Mouse (Mus musculus) lung, embryonic 16.5 days (tissue): ENCODE data around the gene Ccdc13. TPM values are rescaled to one million over a fixed set of nuclear protein-coding genes. Genes with fewer than 3 reads are reported as not detected.
A peak's percentile ranks its signal among the peaks of the same experiment; 100 is the strongest.

Source experiments
- ATAC-seq: fragments of 200-750 bp; cut with Nextera tagmentation; 2 replicates; pipeline ENCODE4 v1.8.0; 2017; ENCODE audit warnings: low read depth, mild to moderate bottlenecking, moderate library complexity
- H3K27ac ChIP-seq: fragments of 300-500 bp; sonication (generic); 2 replicates; pipeline ENCODE4 v1.5.1; 2014; ENCODE audit warnings: mild to moderate bottlenecking, control low read depth, low read length
- H3K27me3 ChIP-seq: fragments of 300-500 bp; sonication (generic); 2 replicates; pipeline ENCODE4 v1.6.1; 2014; ENCODE audit warnings: low read depth, low read length, mixed read lengths; ENCODE audit not compliant: control insufficient read depth, insufficient read depth
- H3K36me3 ChIP-seq: fragments of 300-500 bp; sonication (generic); 2 replicates; pipeline ENCODE4 v1.6.1; 2014; ENCODE audit warnings: low read length; ENCODE audit not compliant: control insufficient read depth, insufficient read depth
- H3K4me1 ChIP-seq: fragments of 300-500 bp; sonication (generic); replicated peaks from 2 replicates; pipeline ENCODE4 v1.6.1; 2014; ENCODE audit warnings: low read length, mixed read lengths; ENCODE audit not compliant: control insufficient read depth, insufficient read depth
- H3K4me2 ChIP-seq: fragments of 300-500 bp; sonication (generic); 2 replicates; pipeline ENCODE4 v1.6.1; 2014; ENCODE audit warnings: low read depth, low read length, control low read depth
- H3K4me3 ChIP-seq: fragments of 300-500 bp; sonication (generic); 2 replicates; pipeline ENCODE4 v1.5.1; 2014; ENCODE audit warnings: mild to moderate bottlenecking, low read length, control low read depth
- H3K9ac ChIP-seq: fragments of 300-500 bp; sonication (generic); 2 replicates; pipeline ENCODE4 v1.6.1; 2014; ENCODE audit warnings: low read length, control low read depth
- H3K9me3 ChIP-seq: fragments of 300-500 bp; sonication (generic); 2 replicates; pipeline ENCODE4 v1.6.1; 2016; ENCODE audit warnings: low read length; ENCODE audit not compliant: control insufficient read depth
- WGBS: fragments of 180-500 bp; shearing (Covaris S2); extraction: QIAGEN DNeasy Blood & Tissue Kit; methylation state at CpG from one replicate; pipeline ENCODE4 v1.1.7; 2014; 5-methylcytosine and 5-hydroxymethylcytosine counted together
- polyA plus RNA-seq: library from polyadenylated mRNA; unstranded; fragments of >200 nt; fragmentation: Nextera tagmentation; extraction: Ambion mirVana; gene quantifications from 2 replicates; pipeline ENCODE4 v1.2.1, GENCODE M21; 2015

The Ccdc13 gene
- polyA plus RNA-seq, 1 experiment from 2014 or later: 2.0 TPM

DNA sequence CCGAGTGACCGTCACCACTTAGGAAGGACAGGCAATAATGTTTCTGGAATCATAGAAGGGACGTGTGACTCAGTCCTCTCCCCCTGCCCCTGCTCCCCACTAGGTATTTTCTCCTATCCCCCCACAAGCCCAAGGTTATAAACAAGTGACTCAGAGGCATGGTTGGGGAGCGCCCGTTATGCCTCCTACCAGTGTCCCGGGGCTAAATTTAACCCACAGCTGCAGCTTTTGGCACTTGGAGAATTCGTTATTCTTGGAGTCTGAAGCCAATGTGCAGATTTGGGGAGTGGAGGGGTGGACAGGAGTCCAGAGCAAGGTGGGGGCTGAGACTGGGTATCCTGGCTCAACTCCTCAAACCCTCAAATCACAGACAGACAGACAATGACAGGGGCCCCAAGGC lies 62.8 kb downstream of the Ccdc13 start:
- no peak overlapping the region for H3K27ac ChIP-seq
- H3K36me3 ChIP-seq: no peaks in the 10 kb centered on the region
- H3K9ac ChIP-seq: no peak overlapping the region
- H3K4me1 ChIP-seq: peaks cover 10% of the 10 kb centered on the region
- ATAC-seq: no peak
- WGBS: 68% methylated on average over 7 of the region's 7 CpGs
- peaks cover 34% of the 10 kb centered on the region for H3K27me3 ChIP-seq
- H3K4me2 ChIP-seq: no peak overlapping the region
- H3K4me3 ChIP-seq: no peak overlapping the region
- no peaks in the 10 kb centered on the region for H3K9me3 ChIP-seq

DNA sequence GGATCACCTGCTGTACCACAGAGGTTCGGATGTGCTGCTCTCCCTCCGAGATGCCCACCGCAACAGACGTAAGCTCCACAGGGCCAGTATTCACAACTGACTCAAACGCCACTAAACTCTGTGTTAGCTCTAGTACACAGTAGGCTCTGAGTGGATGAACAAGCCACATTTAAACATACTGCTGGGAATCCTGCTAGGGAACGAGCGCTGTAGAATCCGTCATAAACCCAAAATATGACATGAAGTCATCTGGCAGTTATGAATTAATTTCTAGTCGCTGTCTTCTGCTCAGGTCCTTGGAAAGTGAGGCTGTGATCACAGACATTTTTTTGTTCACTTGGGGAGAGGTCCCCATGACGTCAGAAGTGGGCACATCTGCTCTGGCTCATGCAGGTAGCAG lies 63.3 kb downstream of the Ccdc13 start:
- no peaks in the 10 kb centered on the region for H3K9me3 ChIP-seq
- 78% methylated on average over 10 of the region's 10 CpGs for WGBS
- no peak overlapping the region for H3K4me2 ChIP-seq
- no peak overlapping the region for H3K9ac ChIP-seq
- no peak overlapping the region for H3K4me3 ChIP-seq
- H3K27ac ChIP-seq: no peak overlapping the region
- no peaks in the 10 kb centered on the region for H3K36me3 ChIP-seq
- ATAC-seq: no peak
- peaks cover 10% of the 10 kb centered on the region for H3K4me1 ChIP-seq
- H3K27me3 ChIP-seq: peaks cover 34% of the 10 kb centered on the region

DNA sequence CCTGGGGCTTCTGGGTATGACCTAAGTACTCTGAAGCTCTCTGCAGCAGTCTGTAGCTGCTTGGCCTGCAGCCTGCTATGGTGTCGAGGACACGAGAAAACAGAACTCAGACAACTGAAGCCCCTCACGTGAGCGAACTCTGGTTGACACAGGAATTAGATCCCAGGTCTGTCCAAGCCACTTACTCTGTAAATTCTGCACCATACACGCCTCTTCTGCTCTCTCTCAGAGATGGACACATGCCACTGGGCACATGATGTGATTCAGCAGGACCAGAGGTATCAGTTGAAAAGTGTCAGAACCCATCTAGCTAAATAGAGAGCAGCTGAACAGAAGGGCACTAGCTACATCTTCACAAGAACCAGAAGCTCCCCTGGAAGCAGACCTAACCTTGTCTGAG lies 66.8 kb downstream of the Ccdc13 start:
- Histone ChIP-seq H3K4me3 (no peak overlapping the region), H3K4me2 (no peak overlapping the region), H3K9ac (no peak overlapping the region), H3K27me3 (peaks cover 17% of the 10 kb centered on the region), H3K36me3 (peaks cover 10% of the 10 kb centered on the region), H3K4me1 (no peaks in the 10 kb centered on the region), H3K27ac (no peak overlapping the region), H3K9me3 (no peaks in the 10 kb centered on the region)
- ATAC-seq: no peak
- WGBS: 54% methylated on average over 5 of the region's 5 CpGs

DNA sequence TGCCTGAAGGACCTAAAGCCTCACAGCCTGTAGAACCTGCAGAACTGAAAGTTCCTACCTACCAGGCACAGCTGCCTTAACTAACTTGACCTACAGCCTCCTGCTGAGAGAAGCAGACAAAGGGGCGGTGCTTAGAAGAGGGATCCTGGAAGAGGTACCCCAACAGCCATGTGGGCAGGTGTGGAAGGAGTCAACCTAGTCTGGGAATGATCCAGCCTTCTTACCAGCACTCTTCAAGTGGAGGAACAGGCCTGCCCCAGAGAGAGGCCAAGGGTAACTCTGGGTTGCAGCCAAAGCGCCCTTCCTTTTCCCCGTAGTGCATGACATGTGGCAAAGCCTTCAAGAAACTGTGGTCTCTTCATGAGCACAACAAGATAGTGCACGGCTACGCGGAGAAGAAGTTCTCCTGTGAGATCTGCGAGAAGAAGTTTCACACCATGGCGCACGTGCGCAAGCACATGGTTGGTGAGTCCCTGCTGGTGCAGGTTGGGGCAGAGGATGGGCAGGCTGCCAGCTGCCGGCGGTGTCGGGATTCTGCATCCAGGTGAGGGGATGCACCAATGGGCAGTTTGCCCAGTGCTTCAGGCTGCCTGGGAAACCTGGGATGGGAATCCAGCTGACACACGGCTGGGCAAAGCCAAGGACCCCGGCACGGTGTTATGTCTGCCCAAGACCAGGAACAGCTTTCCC lies 74.0 kb downstream of the Ccdc13 start:
- no peak overlapping the region for H3K9ac ChIP-seq
- 79% methylated on average over 16 of the region's 16 CpGs for WGBS
- no peaks in the 10 kb centered on the region for H3K27me3 ChIP-seq
- H3K9me3 ChIP-seq: no peaks in the 10 kb centered on the region
- H3K4me3 ChIP-seq: no peak overlapping the region
- no peak overlapping the region for H3K4me2 ChIP-seq
- H3K4me1 ChIP-seq: peaks cover 18% of the 10 kb centered on the region
- ATAC-seq: peak; percentile 51
- H3K36me3 ChIP-seq: peaks cover 31% of the 10 kb centered on the region
- H3K27ac ChIP-seq: 0 out of 2 replicates have a peak overlapping the region, but pooled peaks have one; percentile 45

DNA sequence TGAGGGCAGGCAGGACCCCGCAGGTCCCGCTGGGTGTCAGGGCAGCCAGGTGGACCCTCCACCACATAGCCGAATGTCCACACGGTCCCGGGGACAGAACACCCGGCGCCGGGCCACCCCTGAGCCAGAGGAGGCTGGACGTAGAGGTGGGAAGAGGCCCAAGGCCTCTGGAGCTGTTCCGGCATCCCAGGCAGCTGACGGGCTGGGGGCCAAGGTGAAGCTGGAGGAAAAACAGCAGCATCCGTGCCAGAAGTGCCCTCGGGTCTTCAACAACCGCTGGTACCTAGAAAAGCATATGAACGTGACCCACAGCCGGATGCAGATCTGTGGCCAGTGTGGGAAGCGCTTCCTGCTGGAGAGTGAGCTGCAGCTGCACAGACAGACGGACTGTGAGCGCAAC lies 75.5 kb downstream of the Ccdc13 start:
- Histone ChIP-seq H3K27ac (no peak overlapping the region), H3K9me3 (no peaks in the 10 kb centered on the region), H3K27me3 (no peaks in the 10 kb centered on the region), H3K9ac (no peak overlapping the region), H3K4me1 (peaks cover 21% of the 10 kb centered on the region), H3K4me2 (no peak overlapping the region), H3K36me3 (peaks cover 30% of the 10 kb centered on the region), H3K4me3 (no peak overlapping the region)
- 82% methylated on average over 19 of the region's 19 CpGs for WGBS
- no peak for ATAC-seq

DNA sequence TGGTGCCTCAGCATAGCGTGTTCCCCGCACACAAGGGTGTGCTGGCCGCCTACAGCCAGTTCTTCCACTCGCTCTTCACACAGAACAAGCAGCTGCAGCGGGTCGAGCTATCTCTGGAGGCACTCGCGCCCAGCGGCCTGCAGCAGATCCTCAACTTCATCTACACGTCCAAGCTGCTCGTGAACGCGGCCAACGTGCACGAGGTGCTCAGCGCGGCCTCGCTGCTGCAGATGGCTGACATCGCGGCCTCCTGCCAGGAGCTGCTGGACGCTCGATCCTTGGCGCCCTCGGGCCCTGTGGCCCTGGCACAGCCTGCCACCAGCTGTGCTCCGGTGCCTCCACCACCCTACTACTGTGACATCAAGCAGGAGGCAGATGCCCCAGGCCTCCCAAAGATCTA lies 76.5 kb downstream of the Ccdc13 start:
- Histone ChIP-seq H3K27me3 (no peaks in the 10 kb centered on the region), H3K4me1 (peaks cover 25% of the 10 kb centered on the region), H3K9ac (no peak overlapping the region), H3K36me3 (peaks cover 24% of the 10 kb centered on the region), H3K9me3 (no peaks in the 10 kb centered on the region), H3K4me3 (no peak overlapping the region), H3K4me2 (no peak overlapping the region), H3K27ac (no peak overlapping the region)
- WGBS: 87% methylated on average over 25 of the region's 25 CpGs
- no peak for ATAC-seq

DNA sequence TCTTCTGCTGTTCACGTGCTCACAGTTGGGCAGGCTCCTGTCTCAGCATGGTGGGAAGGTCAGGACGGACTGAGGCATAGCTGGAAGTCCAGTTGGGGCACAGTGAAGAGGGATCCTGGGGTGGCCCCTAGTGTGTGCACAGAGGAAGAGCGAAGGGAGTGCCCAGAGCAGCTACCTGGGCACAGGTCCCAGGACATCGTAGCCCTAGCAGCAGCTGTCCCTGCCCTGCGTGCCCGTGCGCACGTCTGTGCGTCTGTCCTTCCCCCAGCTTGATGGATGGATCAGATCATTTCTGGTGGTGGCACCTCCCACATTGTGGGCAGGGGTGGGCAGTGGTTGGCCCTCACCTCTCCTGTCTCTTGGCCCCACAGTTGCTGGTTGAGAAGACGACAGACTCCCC lies 77.0 kb downstream of the Ccdc13 start:
- 83% methylated on average over 10 of the region's 10 CpGs for WGBS
- ATAC-seq: no peak
- Histone ChIP-seq H3K9me3 (no peaks in the 10 kb centered on the region), H3K4me2 (no peak overlapping the region), H3K9ac (no peak overlapping the region), H3K4me3 (no peak overlapping the region), H3K4me1 (peaks cover 25% of the 10 kb centered on the region), H3K36me3 (peaks cover 21% of the 10 kb centered on the region; the same call in 1 of the 2 replicates), H3K27me3 (no peaks in the 10 kb centered on the region), H3K27ac (no peak overlapping the region)

DNA sequence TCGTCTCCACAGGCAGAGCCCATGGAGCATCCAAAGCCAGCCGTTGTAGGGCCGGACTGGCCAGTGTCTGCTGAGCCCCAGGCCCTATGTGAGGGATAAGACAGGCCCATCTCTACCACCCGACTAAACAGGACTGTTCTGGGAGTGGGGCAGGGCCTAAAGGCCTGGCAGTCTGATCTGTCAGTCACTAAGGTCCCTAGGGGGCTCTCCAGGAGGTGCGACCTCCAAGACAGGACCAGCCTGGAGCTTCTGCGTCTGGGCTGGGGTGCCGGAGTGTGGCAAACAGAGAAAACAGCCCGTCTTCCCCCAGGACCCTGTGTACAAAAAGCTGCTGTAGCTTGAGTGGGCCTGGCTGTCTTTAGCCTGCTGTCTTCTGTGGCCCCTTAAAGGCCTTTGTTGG lies 77.5 kb downstream of the Ccdc13 start:
- ATAC-seq: no peak
- peaks cover 25% of the 10 kb centered on the region for H3K4me1 ChIP-seq
- no peak overlapping the region for H3K4me3 ChIP-seq
- H3K27ac ChIP-seq: no peak overlapping the region
- no peaks in the 10 kb centered on the region for H3K27me3 ChIP-seq
- H3K9me3 ChIP-seq: no peaks in the 10 kb centered on the region
- 73% methylated on average over 8 of the region's 8 CpGs for WGBS
- H3K4me2 ChIP-seq: no peak overlapping the region
- no peak overlapping the region for H3K9ac ChIP-seq
- peaks cover 23% of the 10 kb centered on the region; the same call in 1 of the 2 replicates for H3K36me3 ChIP-seq

DNA sequence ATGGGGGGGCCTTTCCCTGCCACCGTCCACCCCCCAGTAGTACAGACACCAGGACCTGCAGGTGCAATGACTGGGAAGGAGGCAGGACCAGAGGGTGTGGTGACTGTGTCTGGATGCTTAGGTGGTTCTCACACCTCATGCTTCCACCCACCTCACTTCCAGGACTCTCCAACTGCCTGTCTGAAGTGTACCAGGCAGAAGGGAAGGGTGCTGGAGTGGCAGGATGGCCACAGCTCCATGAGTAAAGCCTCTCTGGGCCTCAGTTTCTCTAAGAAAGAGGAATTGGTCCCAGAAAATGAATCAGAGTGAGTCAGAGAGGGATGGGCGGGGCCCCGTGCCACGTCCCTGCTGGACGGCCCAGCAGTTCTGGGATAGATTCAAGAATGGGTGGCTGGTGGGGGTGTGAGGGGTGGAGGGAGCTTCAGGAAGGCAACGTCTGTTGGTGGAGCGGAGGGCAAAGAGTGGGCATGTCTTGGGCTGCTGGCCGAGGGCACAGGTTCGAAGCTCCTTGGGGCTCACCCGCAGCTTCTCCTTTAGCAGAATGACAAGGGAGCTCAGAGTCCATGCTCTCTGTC lies 78.1 kb downstream of the Ccdc13 start:
- WGBS: 57% methylated on average over 10 of the region's 10 CpGs
- peak overlapping the region; percentile 93 for H3K9ac ChIP-seq
- peak overlapping the region; percentile 72 for H3K4me2 ChIP-seq
- no peak for ATAC-seq
- H3K27me3 ChIP-seq: no peaks in the 10 kb centered on the region
- no peaks in the 10 kb centered on the region for H3K9me3 ChIP-seq
- H3K4me1 ChIP-seq: peaks cover 25% of the 10 kb centered on the region
- peak overlapping the region; percentile 86 for H3K4me3 ChIP-seq
- no peak overlapping the region for H3K27ac ChIP-seq
- H3K36me3 ChIP-seq: peaks cover 21% of the 10 kb centered on the region; the same call in 1 of the 2 replicates
